8 mouse cellular contexts compared by ENCODE assay signal in the genomic region with DNA sequence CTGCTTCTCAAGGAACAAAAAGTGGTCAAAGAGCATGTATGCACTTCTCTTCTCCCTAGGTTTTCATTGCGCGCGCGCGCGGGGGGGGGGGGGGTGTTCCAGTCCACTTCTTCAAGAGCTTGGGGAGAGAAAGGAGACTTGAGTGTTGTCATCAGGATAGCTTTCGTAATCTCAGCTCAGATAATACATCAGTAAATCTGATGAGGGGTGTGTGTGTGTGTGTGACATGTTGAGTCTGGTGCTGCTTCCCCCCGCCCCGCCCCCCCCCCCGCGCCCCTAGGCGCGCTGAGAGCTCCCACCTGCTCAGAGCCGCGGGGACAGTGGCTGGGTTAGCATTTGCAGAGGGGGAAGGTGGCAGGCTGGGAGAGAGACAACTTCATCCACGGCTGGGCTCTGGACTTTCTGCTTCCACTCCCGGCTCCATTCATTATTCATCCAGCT. TPM values are rescaled to one million over a fixed set of nuclear protein-coding genes. Genes with fewer than 3 reads are reported as not detected.
DNase-seq lines count a peak whose midpoint lies in the region; ATAC-seq and TF ChIP-seq lines count a peak whose summit lies in the region.

No protein-coding gene starts in this region.

- intact Hi-C loops in heart, postnatal 25 days (cut with DNase I): no loop called here

- peak overlapping the region; percentile 81 for H3K9ac ChIP-seq in heart, embryonic 14.5 days (ENCODE audit: low read length)
- H3K9ac ChIP-seq in embryonic facial prominence, embryonic 12.5 days: peak overlapping the region; percentile 65
- H3K9ac ChIP-seq in intestine, postnatal 0 days (ENCODE audit: low read depth, low read length): peak overlapping the region; percentile 35; the same call in 1 of the 2 replicates
- peak overlapping the region; percentile 60; the same call in 1 of the 2 replicates for H3K9ac ChIP-seq in neural tube, embryonic 11.5 days (ENCODE audit: low read length)

- no peak for TF ChIP-seq CTCF in intestine, postnatal 0 days (IDR thresholded peaks at IDR 0.05; ENCODE audit: low read depth)

- H3K4me3 ChIP-seq in heart, embryonic 14.5 days (ENCODE audit: control insufficient read depth in 1 of 2, insufficient read depth in 1 of 2, low read depth in 1 of 2, low read length in 2 of 2): peak overlapping the region; percentile 64 to 69
- peak overlapping the region; percentile 60 for H3K4me3 ChIP-seq in embryonic facial prominence, embryonic 12.5 days
- H3K4me3 ChIP-seq in intestine, postnatal 0 days (ENCODE audit: low read depth, low read length): peak overlapping the region; percentile 55
- H3K4me3 ChIP-seq in neural tube, embryonic 11.5 days (ENCODE audit: low read depth, low read length): peak overlapping the region; percentile 63

- DNase-seq in heart, postnatal 25 days (ENCODE audit: low spot score): no peak
- peak; percentile 48 for DNase-seq in neural tube, embryonic 11.5 days (ENCODE audit: low spot score)
- no peak for DNase-seq in layer of hippocampus, adult 8-10 months (ENCODE audit: low spot score in 2 of 2)
- no peak for DNase-seq in cerebellum, postnatal 25 days
- DNase-seq in lung, adult 18-20 months: no peak

- no peak for ATAC-seq in heart, embryonic 14.5 days (ENCODE audit: insufficient number of reproducible peaks, insufficient read depth, low FRiP score, low read depth)
- no peak for ATAC-seq in embryonic facial prominence, embryonic 12.5 days (ENCODE audit: insufficient number of reproducible peaks, insufficient read depth, low FRiP score, low TSS enrichment)
- ATAC-seq in intestine, postnatal 0 days: peak; percentile 47; the same call in 1 of the 2 replicates
- ATAC-seq in neural tube, embryonic 11.5 days (ENCODE audit: insufficient read depth, low FRiP score, low TSS enrichment): no peak

- no peaks in the 10 kb centered on the region for H3K36me3 ChIP-seq in heart, embryonic 14.5 days (ENCODE audit: control insufficient read depth, insufficient read depth, low read length)
- H3K36me3 ChIP-seq in embryonic facial prominence, embryonic 12.5 days: no peaks in the 10 kb centered on the region
- H3K36me3 ChIP-seq in intestine, postnatal 0 days (ENCODE audit: control insufficient read depth, insufficient read depth): no peaks in the 10 kb centered on the region
- no peaks in the 10 kb centered on the region for H3K36me3 ChIP-seq in neural tube, embryonic 11.5 days (ENCODE audit: control insufficient read depth, insufficient read depth, low read length)

- no peaks in the 10 kb centered on the region for H3K9me3 ChIP-seq in heart, embryonic 14.5 days (ENCODE audit: control insufficient read depth, low read length)
- no peaks in the 10 kb centered on the region for H3K9me3 ChIP-seq in embryonic facial prominence, embryonic 12.5 days
- H3K9me3 ChIP-seq in intestine, postnatal 0 days (ENCODE audit: control insufficient read depth): 0 out of 2 replicates have a peak, but pooled peaks cover 3% of the 10 kb centered on the region
- no peaks in the 10 kb centered on the region for H3K9me3 ChIP-seq in neural tube, embryonic 11.5 days (ENCODE audit: control insufficient read depth, low read length)

- WGBS in heart, embryonic 14.5 days: 3% methylated on average over 6 of the region's 17 CpGs
- WGBS in embryonic facial prominence, embryonic 12.5 days: 1% methylated on average over 13 of the region's 17 CpGs
- 0% methylated on average over 5 of the region's 17 CpGs for WGBS in intestine, postnatal 0 days
- 2% methylated on average over 4 of the region's 17 CpGs for WGBS in neural tube, embryonic 11.5 days

- peaks cover 7 to 22% of the 10 kb centered on the region in 2 experiments for H3K4me1 ChIP-seq in heart, embryonic 14.5 days (ENCODE audit: control insufficient read depth in 2 of 2, insufficient read depth in 2 of 2, low read length in 2 of 2)
- peaks cover 20% of the 10 kb centered on the region for H3K4me1 ChIP-seq in embryonic facial prominence, embryonic 12.5 days
- no peaks in the 10 kb centered on the region for H3K4me1 ChIP-seq in intestine, postnatal 0 days (replicated peaks; ENCODE audit: control insufficient read depth, insufficient read depth, low read length)
- H3K4me1 ChIP-seq in neural tube, embryonic 11.5 days (ENCODE audit: control insufficient read depth, insufficient read depth, low read length): peaks cover 13% of the 10 kb centered on the region; the same call in 1 of the 2 replicates

- H3K4me2 ChIP-seq in heart, embryonic 14.5 days (ENCODE audit: low read length): peak overlapping the region; percentile 81
- peak overlapping the region; percentile 93 for H3K4me2 ChIP-seq in embryonic facial prominence, embryonic 12.5 days (replicated peaks)
- H3K4me2 ChIP-seq in intestine, postnatal 0 days (replicated peaks; ENCODE audit: low read depth): peak overlapping the region; percentile 95
- peak overlapping the region; percentile 89 for H3K4me2 ChIP-seq in neural tube, embryonic 11.5 days (ENCODE audit: low read depth)

- H3K27ac ChIP-seq in heart, embryonic 14.5 days (replicated peaks in 1 of 2; ENCODE audit: control insufficient read depth in 1 of 2, insufficient read depth in 1 of 2, low read depth in 2 of 2, low read length in 2 of 2): no peak overlapping the region
- H3K27ac ChIP-seq in embryonic facial prominence, embryonic 12.5 days: no peak overlapping the region
- no peak overlapping the region for H3K27ac ChIP-seq in intestine, postnatal 0 days (ENCODE audit: low read depth, low read length)
- H3K27ac ChIP-seq in neural tube, embryonic 11.5 days (ENCODE audit: low read depth, low read length): no peak overlapping the region

- H3K27me3 ChIP-seq in heart, embryonic 14.5 days (ENCODE audit: control insufficient read depth, insufficient read depth, low read length): 0 out of 2 replicates have a peak, but pooled peaks cover 3% of the 10 kb centered on the region
- H3K27me3 ChIP-seq in embryonic facial prominence, embryonic 12.5 days: no peaks in the 10 kb centered on the region
- H3K27me3 ChIP-seq in intestine, postnatal 0 days (replicated peaks; ENCODE audit: control insufficient read depth, insufficient read depth, low read length): no peaks in the 10 kb centered on the region
- H3K27me3 ChIP-seq in neural tube, embryonic 11.5 days (ENCODE audit: control insufficient read depth, insufficient read depth, low read length): no peaks in the 10 kb centered on the region

RNA-seq across cellular contexts. Expression of a gene that starts 1.7 kb away (rescaled TPM):
- 23.0 and 34.5 TPM in 2 replicates for polyA plus RNA-seq in heart, embryonic 14.5 days (2014; fragmentation: Nextera tagmentation; extraction: Ambion mirVana)
- total RNA-seq in heart, postnatal 25 days (2021): 1 to 10 TPM; 2.5 to 4.0 TPM
- 19.6 and 20.1 TPM in 2 replicates for polyA plus RNA-seq in embryonic facial prominence, embryonic 12.5 days (2016; fragmentation: Nextera tagmentation; extraction: Ambion mirVana)
- polyA plus RNA-seq in intestine, postnatal 0 days (2015; fragmentation: Nextera tagmentation; extraction: Ambion mirVana): 3.2 and 3.5 TPM in 2 replicates
- 5.6 and 7.2 TPM in 2 replicates for polyA plus RNA-seq in neural tube, embryonic 11.5 days (2014; fragmentation: Nextera tagmentation; extraction: Ambion mirVana)
- total RNA-seq in layer of hippocampus, adult 8-10 months (2022): 10 to 100 TPM; 13.5 to 16.6 (median 15.3) TPM
